Mouse (Mus musculus): ENCODE results near the gene Syngap1. TPM values are rescaled to one million over a fixed set of nuclear protein-coding genes. Genes with fewer than 3 reads are reported as not detected.

Gene Syngap1
- not detected for polyA plus RNA-seq (2017; shearing (Covaris generic))

GRCm38 (mm10) chr17:26941031-26941789 is at the start of gene Syngap1:
Gene Syngap1, plus strand, starts transcription at chr17:26941253.

GRCm38 (mm10) chr17:26916711-26917482 is 24.2 kb upstream of the Syngap1 start, which contains the start of gene Kifc5b:
Gene Kifc5b, plus strand, starts transcription at chr17:26917091.

DNA sequence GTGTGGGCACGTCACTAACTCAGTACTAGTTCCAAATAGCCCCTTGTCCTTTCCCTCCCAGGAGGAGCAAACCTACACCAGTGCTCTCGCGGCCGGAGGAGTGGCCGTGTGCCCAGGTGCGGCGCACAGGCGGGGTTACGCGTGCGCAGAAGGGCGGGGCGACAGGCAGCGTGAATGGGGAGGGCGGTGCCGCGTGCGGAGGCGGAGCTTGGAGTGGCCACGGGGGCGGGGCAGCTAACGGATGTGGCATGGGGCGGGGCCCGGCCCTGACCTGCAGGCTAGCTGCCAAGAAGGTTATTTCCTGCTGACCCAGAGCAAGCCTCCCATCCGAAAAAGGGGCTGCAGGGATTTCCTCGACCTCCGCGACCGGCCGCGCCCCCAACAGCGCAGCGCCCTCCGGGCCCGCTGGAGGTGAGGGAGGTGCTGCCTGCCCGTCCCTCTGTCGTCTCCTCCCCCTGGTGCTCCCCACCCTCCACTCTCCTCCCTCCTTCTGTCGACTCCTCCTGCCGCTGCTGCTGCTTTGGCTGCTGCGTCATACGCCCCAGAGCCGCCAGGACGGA is 8.1 kb upstream of the Syngap1 start, which contains the start of gene Phf1:
Gene Phf1, plus strand, starts transcription at position 214 of the 560 bp plus-strand sequence.

DNA sequence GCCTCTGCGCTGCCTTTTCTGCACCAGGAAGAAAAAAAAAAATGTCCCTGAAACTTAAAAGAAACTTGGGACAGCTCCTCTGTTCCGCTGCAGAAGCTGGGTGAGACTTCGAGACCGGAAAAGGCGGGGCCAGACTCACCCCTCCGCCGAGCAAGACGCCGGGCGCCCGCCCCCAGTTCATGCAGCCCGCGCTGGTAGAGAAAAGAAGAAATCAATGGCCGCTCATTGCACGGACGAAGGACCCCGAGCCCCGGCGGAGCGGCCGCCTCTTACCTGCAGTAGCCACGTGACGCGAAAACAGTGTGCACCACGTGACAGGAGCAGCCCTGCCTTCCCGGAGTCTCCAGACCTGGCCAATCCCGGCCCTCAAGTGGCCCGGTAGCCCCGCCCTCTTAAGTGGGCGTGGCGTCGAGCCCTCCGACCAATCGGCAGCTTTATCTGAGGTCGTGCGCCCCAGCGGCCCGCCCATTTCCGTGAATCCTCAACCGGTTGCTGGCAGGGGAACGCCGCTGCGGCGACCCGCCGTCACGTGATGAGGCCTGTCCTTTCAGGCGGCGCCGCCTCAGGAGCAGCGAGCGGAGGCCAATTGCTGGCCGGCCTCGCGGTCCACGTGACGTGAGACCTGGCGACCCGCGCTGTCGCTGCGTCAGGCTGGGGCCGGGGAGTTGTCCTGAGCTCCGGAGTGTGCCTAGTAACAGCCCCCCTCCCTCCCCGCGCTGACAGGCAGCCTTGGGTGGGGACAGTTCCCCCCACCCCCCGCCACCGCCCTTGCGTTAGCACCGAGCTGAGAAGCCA is 1.7 kb upstream of the Syngap1 start, which contains the start of gene Cuta:
Gene Cuta, minus strand, starts transcription at position 392 of the 795 bp plus-strand sequence.

DNA sequence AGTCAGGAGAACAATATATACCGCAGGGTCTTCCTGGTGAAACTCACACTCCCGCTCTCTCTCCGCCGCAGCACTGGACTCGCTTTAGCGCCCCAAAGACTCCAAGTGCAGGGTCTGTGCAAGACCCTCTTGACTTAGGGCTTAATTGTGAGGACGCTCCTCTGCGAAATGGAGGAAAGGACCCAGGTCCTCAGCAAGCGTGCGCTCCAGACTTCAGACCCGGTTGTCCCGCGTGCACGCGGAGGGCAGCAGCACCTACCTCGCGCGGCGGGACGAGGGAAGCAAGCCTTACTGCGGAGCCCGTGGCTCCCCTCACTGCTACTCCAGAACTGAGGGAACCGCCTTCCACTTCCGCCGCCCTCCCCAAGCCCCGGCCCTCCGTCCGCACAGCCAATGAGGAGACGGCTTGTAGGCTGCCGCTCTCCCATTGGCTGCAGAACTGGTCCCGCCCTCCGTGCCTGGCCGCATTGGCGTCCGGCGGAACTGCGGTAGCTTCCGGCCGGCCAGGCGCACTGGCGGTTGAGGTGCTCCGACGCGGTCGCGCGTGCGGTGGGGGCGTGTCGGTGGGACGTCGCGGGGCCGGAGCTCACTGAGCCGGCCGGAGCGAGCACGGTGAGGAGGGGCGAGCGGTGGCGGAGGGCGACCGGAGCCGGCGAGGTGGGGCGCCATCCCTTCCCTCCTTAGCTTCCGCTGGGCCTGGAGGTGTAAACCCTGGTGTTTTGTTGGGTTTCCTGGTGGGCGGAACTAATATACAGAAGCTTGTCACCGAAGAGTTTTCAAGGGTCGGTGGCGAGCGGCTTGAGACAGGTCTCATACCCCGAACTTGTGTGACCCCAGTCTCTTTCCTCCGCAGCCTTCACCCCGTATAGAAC is 31.9 kb downstream of the Syngap1 start, which contains the start of gene Zbtb9:
Gene Zbtb9, plus strand, starts transcription at position 465 of the 872 bp plus-strand sequence.

Other genes with a start within 250 kb of the Syngap1 start
- gene Crebrf, start 225.6 kb upstream of the Syngap1 start, polyA plus RNA-seq (2017; shearing (Covaris generic)): 135 TPM
- 14.4 TPM for gene Bnip1, start 160.2 kb upstream of the Syngap1 start, polyA plus RNA-seq (2017; shearing (Covaris generic))
- not detected for gene Nkx2-5, start 96.2 kb upstream of the Syngap1 start, polyA plus RNA-seq (2017; shearing (Covaris generic))
- 1.2 TPM for gene Kifc5b, start 24.2 kb upstream of the Syngap1 start, polyA plus RNA-seq (2017; shearing (Covaris generic))
- gene Phf1, start 8.2 kb upstream of the Syngap1 start, polyA plus RNA-seq (2017; shearing (Covaris generic)): 145 TPM
- gene Cuta, start 1.7 kb upstream of the Syngap1 start, polyA plus RNA-seq (2017; shearing (Covaris generic)): 102 TPM
- gene Zbtb9, start 31.9 kb downstream of the Syngap1 start, polyA plus RNA-seq (2017; shearing (Covaris generic)): 19.5 TPM
- gene Bak1, start 87.8 kb downstream of the Syngap1 start, polyA plus RNA-seq (2017; shearing (Covaris generic)): 0.88 TPM
- 18.4 TPM for gene Itpr3, start 116.1 kb downstream of the Syngap1 start, polyA plus RNA-seq (2017; shearing (Covaris generic))
- gene Uqcc2, start 192.7 kb downstream of the Syngap1 start, polyA plus RNA-seq (2017; shearing (Covaris generic)): 74.4 TPM
- gene Ip6k3, start 226.5 kb downstream of the Syngap1 start, polyA plus RNA-seq (2017; shearing (Covaris generic)): not detected